Mouse (Mus musculus): ENCODE data around the gene Iqgap1.

Gene Iqgap1

GRCm38 (mm10) chr7:80799307-80799706 lies 26.5 kb downstream of the Iqgap1 start:
- DNase-seq = no peak

- DNase-seq = no peak
Measured at GRCm38 (mm10) chr7:80796805-80797567, 28.8 kb downstream of the Iqgap1 start.

GRCm38 (mm10) chr7:80796258-80796657 lies 29.5 kb downstream of the Iqgap1 start:
- DNase-seq = no peak

GRCm38 (mm10) chr7:80789534-80789933 lies 36.2 kb downstream of the Iqgap1 start:
- DNase-seq = no peak

- peak; percentile 13 for DNase-seq
Measured at GRCm38 (mm10) chr7:80789061-80789460, 36.7 kb downstream of the Iqgap1 start.

GRCm38 (mm10) chr7:80788002-80788401 lies 37.8 kb downstream of the Iqgap1 start:
- no peak for DNase-seq

DNA sequence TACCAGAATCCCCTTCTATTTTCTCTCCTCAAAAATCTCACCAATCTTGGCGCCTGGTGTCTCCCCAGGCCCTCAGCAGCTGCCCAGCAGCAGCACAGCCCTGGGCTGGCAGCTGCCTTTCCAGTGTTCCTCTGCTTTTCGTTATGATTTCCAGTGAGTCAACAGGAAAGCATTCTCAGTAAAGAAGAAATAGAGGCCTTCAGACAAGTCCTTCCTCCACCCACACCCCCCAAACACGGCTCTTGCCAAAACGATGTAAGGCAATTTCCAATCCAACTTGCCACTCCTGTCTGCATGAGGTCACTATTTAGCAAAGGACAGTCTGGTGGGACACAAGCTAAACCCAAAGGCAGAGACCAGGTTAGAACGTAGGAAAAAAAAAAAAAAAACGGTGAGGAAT lies 39.0 kb downstream of the Iqgap1 start:
- DNase-seq = no peak

DNA sequence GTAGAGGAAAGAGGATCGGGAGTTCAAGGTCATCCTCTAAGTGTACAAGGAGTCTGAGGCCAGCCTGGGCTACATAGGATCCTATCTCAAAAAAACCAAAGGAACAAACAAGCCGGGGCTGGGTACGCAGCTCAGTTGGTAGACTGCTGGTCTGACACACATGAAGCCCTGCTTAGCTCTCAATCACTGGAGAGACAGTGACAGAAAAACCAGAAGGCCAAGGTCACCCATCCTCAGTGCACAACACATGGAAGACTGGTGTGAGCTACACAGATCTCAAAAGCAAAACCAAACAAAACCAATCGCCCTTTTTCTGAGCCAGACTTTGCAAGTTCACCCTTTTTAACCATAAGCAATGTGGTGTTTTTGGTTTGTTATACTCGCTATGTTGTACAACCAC lies 41.9 kb downstream of the Iqgap1 start:
- no peak for DNase-seq

GRCm38 (mm10) chr7:80782155-80783109 lies 43.3 kb downstream of the Iqgap1 start:
- no peak for DNase-seq

DNA sequence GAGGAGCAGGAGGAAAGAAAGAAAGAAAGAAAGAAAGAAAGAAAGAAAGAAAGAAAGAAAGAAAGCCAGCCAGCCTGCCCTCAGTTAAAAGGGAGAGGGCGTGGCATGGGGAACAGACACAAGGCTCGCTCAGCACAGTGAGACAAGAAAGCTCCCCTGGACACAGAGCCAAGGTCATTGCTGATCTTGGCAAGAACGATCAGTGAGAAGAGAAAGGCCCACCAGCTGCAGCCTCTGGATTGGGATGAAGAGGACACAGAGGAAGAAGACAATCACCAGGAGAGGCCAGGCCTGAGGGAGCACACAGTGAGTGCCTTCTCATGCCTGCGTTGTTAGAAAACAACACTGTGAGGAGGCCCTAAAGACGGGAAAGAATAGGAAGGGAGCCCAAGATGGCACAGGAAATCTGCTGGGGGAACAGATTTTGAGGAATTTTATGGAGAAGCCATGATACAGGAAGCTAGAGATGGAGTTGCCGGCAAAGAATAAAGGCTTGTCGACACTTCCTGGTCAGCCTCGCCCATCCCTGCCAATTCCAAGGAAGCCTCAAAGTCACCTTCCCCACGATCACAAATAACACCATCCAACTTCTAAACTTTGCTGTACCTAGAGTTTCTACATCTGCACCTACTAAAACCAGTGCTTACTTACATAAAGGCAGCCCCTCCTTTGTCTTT lies 44.2 kb downstream of the Iqgap1 start:
- DNase-seq = no peak

- DNase-seq = no peak
Measured at GRCm38 (mm10) chr7:80778958-80779669, 46.7 kb downstream of the Iqgap1 start.

GRCm38 (mm10) chr7:80778376-80778775 lies 47.4 kb downstream of the Iqgap1 start:
- no peak for DNase-seq

DNA sequence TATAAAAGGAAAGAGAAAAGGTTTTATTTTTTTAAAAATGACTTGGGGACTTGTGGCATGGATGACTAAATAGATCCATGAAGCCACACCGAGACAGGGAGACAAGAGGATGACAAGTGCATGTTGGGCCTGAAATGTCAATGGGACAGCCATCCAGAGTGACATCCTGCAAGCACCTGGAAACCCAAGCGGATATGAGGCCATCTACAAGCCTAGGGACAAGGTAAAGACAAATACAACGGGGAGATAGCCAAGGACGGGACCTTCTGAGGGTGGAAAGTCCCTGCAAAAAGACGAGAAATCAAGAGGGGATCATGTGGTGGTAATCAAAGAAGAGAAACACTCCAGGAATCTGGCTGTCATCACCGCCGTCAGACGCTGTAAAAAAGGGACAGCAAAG lies 48.6 kb downstream of the Iqgap1 start:
- DNase-seq = no peak

- no peak for DNase-seq
Measured at GRCm38 (mm10) chr7:80776090-80776489, 49.7 kb downstream of the Iqgap1 start.

- DNase-seq = no peak
Measured at GRCm38 (mm10) chr7:80775448-80775904, 50.3 kb downstream of the Iqgap1 start.

DNA sequence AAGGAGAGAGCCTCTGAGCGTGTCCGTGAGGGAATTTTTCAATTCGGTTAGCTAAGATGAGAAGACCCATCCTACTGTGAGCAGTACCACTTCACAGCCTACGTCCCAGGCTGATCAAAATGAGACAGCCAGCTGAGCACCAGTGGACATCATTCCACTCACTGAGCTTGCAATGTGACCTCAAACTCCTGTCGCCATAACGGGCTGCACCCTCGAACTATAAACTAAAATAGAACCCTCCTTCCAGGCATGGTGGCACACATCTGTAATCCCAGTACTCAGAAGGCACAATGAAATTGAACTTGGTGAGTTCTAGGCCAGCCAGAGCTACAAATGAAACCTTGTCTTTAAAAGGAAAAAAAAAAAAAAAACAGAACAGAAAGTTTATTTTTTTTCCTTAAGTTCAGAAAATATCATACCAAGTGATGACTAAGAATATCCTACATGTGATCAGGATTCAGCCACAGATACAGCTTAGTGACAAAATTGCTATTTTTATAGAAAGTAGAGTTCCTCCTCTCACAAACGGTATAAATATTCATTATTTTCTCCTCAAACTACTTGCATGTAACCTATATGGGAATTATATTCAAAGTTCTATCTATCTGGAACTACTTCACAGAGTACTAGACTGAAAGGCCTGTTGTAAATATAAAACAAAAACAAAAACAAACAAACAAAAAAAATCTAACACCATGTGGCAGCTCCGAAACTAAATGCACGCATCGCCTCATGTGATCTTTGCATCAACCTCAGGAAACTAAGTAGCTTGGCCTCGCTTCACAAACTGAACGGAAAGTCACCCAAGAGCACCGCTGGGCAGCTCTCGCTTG lies 50.9 kb downstream of the Iqgap1 start:
- DNase-seq = no peak

DNA sequence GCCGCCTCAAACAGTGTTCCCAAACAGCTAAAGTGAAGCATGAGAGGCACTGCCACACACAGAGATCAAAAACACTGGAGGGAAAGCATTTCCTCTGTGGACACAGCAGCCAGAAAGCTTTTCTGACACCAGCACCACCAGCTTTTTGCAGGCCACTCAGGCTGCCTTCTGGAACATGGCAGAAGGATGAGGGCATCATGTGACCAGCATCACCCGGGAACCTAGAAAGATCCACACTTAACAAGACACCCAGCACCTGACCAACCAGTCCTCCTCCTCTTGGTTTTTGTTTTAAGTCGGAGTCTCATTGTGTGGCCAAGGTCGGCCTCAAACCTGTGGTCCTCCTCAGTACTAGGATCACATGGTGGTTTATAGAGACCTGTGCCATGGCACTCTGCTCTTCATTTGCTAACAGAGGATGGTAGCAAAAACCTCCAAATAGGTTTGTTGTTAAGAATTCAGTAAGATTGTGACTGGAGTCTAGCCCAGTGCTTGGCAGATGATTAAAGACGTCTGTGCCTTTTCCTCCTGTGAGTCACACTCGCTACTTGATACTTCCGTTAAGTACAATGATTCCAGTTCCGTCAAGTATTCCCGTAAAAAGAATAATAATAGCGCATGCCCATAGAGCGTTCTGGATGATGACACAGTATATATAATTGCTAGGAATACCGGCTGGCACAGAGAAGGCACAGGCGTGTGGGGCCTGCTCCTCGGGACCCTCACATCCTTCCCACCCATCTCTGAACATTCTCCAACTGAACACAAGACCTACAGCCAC lies 51.8 kb downstream of the Iqgap1 start:
- no peak for DNase-seq

GRCm38 (mm10) chr7:80770466-80770865 lies 55.3 kb downstream of the Iqgap1 start:
- no peak for DNase-seq

- DNase-seq = no peak
Measured at GRCm38 (mm10) chr7:80766861-80767312, 58.9 kb downstream of the Iqgap1 start.

- DNase-seq = no peak
Measured at GRCm38 (mm10) chr7:80766072-80766471, 59.7 kb downstream of the Iqgap1 start.
